Mouse (Mus musculus) spleen, embryonic (tissue): ENCODE measurements at regions not wholly inside any gene's neighbourhood (a gene's known extent, or its start where the extent isn't known, plus 50 kb on each side); places are given as distances from the start of the nearest gene placed in this dataset.

ENCODE experiments used
- CTCF ChIA-PET: fragments of 350-600 bp; sonication (Branson Sonifier 250); formaldehyde crosslinking; loops from one replicate; lab custom pipeline; 2022; lab: Charles Lee

DNA sequence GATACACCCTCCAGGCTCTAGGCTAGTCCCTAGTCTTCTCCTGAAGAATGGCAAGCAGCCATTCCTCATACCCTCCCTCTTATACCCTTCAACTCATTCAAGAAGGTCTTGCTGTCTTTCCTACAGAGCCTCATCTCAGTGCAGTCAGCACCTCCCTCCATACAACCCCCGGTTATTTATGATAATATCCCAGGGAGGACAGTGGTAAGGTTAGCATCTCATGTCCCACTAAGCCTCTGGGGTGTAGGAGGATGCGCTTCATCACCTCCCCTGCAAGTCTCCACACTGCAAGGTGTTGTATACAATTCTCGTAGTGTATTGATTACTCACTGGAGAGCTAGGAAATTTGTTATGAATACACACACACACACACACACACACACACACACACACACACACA, 80.2 kb upstream of the Shisa6 start:
- CTCF ChIA-PET = no interaction called here

DNA sequence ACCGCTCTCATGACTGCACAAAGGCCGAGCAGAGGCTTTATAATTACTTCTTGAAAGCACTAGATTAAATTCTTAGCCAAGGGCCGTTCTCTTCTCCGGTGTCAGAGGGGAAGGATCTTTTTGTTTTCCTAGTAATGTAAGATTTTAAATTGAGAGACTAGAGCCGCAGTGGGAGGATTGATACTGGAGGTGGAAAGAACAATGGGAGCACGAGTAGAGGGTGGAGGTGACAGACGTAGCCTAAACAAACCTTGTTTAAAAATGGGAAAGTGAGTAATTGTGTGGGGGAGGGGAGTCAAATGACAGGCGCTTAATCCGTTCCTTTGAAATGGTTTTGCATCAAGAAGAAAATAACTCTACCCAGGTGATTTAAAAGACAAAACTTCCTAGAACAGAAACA, 80.9 kb upstream of the Shisa6 start:
- CTCF ChIA-PET = no interaction called here

DNA sequence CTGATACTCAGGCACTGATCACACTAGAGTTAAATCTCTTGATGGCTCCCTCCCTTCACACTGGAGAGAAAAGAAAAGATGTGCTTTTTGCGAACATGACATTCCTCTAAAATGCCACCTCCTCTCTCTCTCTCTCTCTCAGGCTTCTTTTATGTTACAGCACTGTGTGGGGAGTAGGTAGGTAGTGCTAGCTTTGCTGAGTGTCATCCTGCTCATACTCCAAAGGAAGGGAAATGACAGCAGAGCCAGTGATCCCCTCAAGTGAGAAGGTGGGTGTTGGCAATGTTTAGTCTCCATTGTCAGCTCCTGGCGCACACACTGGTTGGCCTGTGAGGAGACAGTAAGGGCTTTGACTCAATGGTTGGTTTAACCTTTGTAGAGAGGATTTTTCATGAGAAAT, 84.0 kb upstream of the Shisa6 start:
- CTCF ChIA-PET = no interaction called here

DNA sequence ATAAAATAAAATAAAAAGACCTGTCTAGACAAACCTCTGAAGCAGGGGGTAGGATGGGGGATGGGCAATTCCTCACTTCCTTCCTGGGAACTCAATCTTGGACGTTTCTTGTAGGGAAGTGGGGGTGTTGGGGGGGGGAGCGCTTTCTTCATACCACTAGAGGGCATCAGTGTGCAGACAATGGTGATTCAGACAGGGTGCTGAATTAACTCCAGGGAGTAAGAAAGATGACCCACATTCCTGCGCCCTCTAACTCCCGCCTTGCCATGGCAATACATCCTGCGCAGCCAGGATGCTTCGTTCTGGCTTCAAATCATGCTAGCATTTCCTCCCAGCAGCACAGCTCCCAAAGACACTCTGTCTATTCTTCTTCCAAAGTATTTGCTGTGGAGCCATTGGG, 87.4 kb upstream of the Shisa6 start:
- CTCF ChIA-PET = no interaction called here

DNA sequence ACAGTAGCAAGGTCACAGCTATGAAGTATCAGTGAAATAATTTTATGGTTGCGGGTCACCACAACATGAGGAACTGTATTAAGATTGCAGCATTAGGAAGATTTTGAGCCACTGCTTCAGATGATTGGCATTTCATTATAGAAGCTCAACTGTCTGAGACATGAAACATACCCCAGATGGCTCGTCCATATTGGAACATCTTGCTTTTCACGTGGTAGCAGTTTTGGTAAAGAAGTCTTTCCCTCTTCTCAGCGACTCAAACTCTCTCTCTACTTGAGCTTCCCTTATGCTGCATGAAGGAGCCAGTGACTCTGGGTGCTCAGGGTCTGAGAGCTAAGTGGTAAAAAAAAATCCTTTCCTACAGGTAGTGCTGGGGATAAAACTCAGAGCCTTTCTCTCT, 99.7 kb upstream of the Shisa6 start:
- CTCF ChIA-PET = no interaction called here

DNA sequence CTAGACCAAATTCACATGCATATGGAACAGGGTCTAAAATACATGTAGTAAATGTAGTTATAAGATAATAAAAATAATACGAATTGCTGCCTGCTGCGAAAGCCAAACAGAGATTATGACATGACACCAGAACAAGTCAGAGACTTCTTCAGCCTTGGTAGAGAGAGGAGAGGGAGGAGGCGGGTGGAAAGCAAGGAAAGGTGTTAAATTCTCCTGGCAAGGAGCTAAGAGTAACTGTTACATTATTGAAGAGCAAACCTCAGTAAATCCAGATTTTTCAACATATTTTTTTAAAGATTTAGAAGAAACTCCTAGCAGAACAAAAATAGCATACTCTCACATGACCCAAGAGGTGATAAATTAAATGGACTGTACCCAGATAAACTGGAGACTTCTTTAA, 131.0 kb upstream of the Shisa6 start:
- CTCF ChIA-PET = no interaction called here

DNA sequence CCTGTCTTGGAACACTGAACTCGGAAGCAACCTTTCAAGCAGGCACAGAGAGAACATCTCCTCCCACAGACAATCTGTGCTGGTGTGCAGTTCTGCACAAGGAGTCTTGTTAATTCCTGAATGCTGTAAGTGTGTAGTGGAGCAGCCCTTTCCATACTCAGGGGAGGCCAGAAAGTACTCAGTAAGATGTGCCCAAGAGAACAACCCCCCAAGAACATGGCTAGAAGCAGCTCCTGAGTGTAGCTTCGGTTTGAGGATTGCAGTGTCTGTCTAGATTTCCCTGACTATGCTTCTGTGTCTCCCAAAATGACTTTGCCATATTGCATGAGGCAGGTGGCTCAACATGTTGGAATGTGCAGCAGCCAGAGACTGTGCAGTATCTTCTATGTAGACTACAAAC, 148.8 kb upstream of the Shisa6 start:
- CTCF ChIA-PET = no interaction called here

GRCm38 (mm10) chr11:66680057-66680621, 154.4 kb upstream of the Shisa6 start:
- CTCF ChIA-PET = no interaction called here

DNA sequence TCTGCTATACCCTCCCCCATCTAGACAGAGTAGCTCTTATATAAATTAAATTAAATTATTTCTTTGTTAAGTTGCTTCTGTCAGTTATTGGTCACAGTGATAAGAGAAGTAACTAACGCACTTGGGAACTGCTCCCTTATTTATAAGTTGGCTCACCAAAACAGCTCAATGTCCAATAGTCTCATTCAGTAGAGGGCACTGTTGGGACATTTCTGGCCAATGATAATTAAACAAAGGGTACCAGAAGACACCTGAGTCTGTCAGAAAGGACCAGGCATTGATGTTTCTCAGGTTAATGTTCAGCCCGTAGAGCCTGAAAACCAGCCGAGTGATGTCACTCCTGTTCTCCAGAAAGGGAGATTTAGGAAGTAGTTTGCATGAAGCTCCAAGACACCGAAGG, 156.1 kb upstream of the Shisa6 start:
- CTCF ChIA-PET = no interaction called here

DNA sequence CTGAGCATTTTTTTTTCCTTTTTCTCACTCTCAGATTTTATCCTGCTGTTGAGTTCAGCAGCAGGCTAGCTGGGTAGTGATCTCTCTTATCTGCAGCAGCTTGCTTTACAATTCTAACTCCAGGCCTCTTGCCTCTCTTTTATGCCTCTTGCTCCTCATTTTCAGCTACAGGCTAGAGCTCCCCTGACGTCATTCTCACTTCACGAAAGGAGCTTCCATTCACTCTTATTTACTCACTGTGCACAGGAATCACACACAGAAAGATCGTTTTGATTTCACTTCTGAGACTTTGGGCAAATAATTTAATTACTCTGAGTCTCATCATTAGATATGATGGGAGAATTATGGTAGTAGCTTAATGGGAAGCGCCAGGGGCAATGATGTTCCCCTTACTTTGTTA, 158.4 kb upstream of the Shisa6 start:
- CTCF ChIA-PET = no interaction called here

GRCm38 (mm10) chr11:66694651-66695266, 169.0 kb upstream of the Shisa6 start:
- CTCF ChIA-PET = no interaction called here

DNA sequence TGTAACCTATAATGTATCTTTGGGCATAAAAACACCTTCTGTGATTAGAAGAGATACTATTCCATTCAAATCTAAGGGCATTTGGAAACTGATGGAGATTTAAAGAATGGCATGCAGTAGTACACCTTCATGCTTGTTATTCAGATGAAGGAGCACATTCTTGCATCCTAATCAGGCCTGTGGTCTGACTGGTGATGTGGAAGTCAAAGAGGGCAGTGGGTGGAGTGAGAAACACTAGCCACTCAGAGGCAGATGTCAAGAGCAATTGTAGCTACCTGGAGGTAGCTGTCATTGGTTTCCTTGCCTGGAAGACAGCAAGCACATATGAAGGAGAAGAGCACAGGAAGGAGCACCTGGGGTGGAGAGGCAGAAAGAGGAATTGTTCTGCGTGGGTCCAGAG, 171.0 kb upstream of the Shisa6 start:
- CTCF ChIA-PET = no interaction called here

DNA sequence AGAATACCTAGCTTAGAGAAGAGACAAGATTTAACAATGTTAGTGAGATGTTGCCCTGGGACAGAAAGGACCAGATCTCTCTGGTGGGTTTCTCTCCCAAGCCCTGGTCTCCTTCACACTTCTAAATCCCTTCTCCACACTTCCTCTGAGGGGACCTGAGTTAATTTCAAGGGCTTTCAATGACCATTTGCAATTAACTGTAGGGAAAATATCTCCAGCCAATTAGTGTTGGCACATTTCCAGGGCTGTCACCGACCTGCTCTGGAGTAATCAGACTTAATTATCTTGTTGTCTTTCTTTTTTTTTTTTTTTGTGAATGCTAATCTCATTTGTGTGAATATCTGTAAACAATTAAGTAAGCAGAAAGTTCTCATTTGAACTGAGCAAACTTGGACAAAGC, 166.3 kb upstream of the Pirt start:
- CTCF ChIA-PET = no interaction called here

DNA sequence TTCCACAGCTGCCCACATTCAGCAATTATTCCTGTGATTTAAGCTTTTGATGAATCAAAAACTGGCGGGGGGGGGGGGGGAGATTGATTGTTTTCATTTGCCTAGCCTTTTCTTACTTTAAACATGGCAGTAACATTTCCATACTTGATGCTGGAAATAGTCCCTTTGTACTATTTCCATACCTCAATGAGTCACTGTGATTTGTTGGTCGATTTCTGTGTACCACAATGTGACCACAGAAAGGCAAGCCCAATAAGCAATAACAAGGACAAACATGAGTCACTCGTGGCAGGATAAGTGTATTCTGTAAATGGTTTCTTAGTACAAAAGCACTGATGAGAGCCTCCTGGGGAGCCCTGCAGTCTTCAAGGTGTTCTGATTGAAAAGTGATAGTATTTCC, 121.8 kb upstream of the Pirt start:
- CTCF ChIA-PET = interaction anchor here (0.7 kb wide), 1 partner anchor 36 kb away, joined by 3 read pairs; no protein-coding TSS in a partner anchor

DNA sequence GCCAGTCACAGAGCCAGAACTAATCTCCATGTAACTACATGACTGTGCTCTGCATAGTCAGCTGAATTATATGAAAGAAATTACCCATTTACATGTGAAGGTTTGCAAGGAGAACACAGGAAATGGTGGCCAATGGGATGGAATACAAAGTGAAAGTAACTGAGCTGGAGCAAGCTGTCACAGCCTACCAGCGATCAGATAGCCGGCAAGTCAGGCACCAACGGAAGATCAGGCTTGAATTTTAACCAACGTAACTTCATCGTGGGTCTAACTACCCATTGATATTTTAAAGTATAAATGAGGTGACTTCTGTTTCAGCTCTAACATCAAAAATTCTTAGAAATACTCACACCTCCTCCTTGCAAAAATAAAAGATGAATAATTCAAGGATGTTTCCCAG, 104.9 kb upstream of the Pirt start:
- CTCF ChIA-PET = no interaction called here

DNA sequence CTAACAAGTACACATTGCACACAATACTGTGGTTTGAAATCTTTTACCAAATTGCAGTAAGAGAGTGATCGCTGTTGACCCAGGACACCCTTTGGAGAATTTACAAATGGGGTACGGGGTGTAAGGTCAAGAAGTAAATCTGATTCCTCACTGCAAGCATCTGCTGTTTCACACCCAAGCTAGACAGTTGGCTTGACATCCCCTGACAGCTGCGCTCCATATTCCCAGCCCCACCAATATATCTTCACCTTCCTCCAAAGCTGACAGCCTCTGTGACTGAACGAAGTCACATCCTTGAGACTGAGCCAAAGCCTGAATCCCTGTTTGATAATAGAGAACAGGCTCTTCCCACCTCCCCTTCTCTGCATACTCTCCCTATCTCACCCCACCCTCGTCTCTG, 98.5 kb upstream of the Pirt start:
- CTCF ChIA-PET = no interaction called here

- CTCF ChIA-PET = no interaction called here
These were observed 98.0 kb upstream of the Pirt start for GRCm38 (mm10) chr11:66813731-66814130.

DNA sequence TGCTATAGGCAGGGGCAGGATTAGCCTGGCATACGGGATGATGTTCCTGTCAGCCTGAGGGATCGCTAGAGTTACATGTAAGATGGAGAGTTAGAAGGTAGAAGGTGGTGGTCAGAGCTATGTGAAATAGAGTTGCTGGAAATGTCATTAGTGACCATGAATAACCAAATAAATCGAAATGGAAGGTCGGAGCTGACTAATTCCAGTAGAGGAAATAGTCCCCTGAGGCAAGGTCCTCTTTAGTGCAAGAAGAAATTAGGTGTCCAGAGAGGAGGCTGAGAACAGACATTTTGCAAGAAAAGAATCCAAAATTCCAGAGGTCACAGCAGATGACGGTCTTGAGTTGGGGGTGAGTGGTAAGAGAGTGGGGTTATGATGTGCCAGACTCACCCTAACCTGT, 75.9 kb upstream of the Pirt start:
- CTCF ChIA-PET = no interaction called here

DNA sequence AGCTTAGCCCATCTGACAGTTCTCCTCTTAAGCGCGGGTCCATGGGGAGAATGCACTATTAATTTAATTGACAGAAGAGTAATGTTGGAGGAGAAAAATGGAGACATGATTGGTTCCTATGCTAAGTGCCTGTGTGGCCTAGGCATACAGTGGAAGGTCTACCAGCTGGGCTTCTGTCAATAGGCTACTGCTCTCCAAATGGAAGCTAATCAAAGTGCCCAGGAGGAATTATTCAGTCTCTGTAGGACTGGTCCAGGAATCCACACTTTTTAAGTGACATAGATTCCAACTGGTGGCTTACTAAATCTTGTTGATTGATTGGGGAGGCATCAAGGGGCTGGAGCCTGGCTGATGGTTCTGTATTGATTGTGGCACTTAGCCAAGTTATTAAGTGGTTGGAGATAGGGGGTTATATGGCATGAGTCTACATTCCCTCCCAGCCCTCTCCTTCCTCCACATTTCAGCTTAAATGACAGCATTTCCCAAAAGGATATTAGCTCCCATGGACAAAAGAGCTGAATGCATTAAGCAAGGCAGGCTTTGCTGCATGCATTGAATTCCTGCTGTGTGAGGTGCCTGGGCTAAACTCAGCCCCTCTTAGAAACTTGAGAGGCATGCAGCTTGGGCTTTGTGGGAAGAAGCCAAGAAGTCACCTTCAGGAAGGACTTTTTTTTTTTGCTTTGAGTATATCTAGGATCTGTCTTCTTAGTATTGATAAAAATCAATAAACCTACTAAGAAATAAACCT, 75.0 kb upstream of the Pirt start:
- CTCF ChIA-PET = no interaction called here

DNA sequence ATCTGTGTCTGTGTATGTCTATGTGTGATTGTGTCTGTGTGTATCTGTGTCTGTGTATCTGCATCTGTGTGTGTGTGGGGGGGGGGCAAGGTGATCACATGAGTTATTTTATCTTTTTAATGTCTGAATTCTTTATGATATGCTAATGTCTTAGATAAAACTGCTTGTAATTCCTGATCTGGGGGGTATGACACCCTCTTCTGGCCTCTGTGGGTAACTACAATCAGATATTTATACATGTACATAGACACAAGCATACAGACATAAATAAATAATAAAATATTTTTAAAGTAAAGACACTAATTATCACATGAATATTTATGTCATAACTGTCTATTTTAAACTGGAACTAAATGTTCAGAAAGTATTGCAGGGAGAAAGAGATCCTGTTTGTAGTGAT, 66.5 kb upstream of the Pirt start:
- CTCF ChIA-PET = no interaction called here

GRCm38 (mm10) chr11:66846043-66846775, 65.6 kb upstream of the Pirt start:
- CTCF ChIA-PET = no interaction called here
